Mouse (Mus musculus) CH12.LX (cell line): Measurements from ENCODE around the gene Neb.

Source experiments
- CTCF ChIP-seq, 2 experiments: IDR thresholded peaks in 1 of 2; conservative IDR thresholded peaks in 1 of 2; 2 replicates each; pipeline ENCODE4 v1.5.1; 2011 to 2012; ENCODE audit warnings: low read depth in 2 of 2, low read length in 2 of 2, improper control_type of control experiment in 1 of 2, inconsistent platforms in 1 of 2, mild to moderate bottlenecking in 1 of 2, moderate library complexity in 1 of 2
- E2F4 ChIP-seq: IDR thresholded peaks from 2 replicates; pipeline ENCODE4 v1.6.1; 2011; ENCODE audit warnings: low read depth, low read length, improper control_type of control experiment; ENCODE audit not compliant: insufficient replicate concordance
- HCFC1 ChIP-seq: IDR thresholded peaks from 2 replicates; pipeline ENCODE4 v1.6.1; 2012; ENCODE audit warnings: low read depth, mild to moderate bottlenecking, inconsistent platforms, low read length, improper control_type of control experiment
- MEF2A ChIP-seq: IDR thresholded peaks from 2 replicates; pipeline ENCODE4 v1.6.1; 2014; ENCODE audit warnings: low read depth, mild to moderate bottlenecking, inconsistent platforms, low read length, improper control_type of control experiment, borderline replicate concordance
- POLR2A ChIP-seq: IDR thresholded peaks from 2 replicates; pipeline ENCODE4 v1.6.1; 2011; ENCODE audit warnings: low read depth, mild to moderate bottlenecking, improper control_type of control experiment, low read length
- POLR2AphosphoS2 ChIP-seq: IDR thresholded peaks from 2 replicates; pipeline ENCODE4 v1.6.1; 2011; ENCODE audit warnings: low read depth, low read length, improper control_type of control experiment

DNA sequence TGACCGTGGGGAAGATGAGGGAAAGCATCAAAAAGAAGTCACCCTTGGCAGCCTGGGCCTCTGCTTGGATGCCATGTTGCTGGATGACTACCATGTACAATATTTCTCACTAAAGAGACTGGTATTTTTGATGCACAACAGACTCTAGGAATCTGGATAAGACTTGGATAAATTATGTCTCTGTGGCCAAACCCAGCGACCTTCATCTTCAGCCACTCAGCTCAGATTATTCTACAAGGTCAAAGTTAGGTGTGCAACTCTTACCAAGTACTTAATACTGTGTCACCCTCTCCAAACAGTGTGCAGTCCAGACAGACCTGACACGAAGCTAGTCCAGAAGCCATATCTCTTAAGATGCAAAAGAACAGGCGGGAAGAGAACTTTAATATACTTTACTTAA is 60.8 kb downstream of the Neb start:
- TF ChIP-seq MEF2A, result no peak
- TF ChIP-seq POLR2AphosphoS2, result no peak
- no peak for TF ChIP-seq E2F4
- TF ChIP-seq CTCF (conservative IDR thresholded peaks at IDR 0.05 in 1 of 2, IDR thresholded peaks at IDR 0.05 in 1 of 2; ENCODE audit: low read depth in 2 of 2, low read length in 2 of 2), result no peak
- TF ChIP-seq POLR2A, result no peak
- TF ChIP-seq HCFC1, result no peak
